Mouse (Mus musculus) embryonic facial prominence, embryonic 13.5 days (tissue): ENCODE measurements around the gene Usp34. TPM values are rescaled to one million over a fixed set of nuclear protein-coding genes. Genes with fewer than 3 reads are reported as not detected.
"Not testable (repeated sequence)": the region's sequence is repeated elsewhere in the genome, so short reads cannot be mapped to it uniquely, and the experiment has no call there.

Source experiments
- ATAC-seq: fragments of 200-750 bp; cut with Nextera tagmentation; 2 replicates; pipeline ENCODE4 v1.8.0; 2017; ENCODE audit warnings: low read depth; ENCODE audit not compliant: insufficient number of reproducible peaks, insufficient read depth, low FRiP score, low TSS enrichment
- H3K27ac ChIP-seq: fragments of 300-500 bp; sonication (generic); 2 replicates; pipeline ENCODE4 v1.5.1; 2015; ENCODE audit warnings: moderate library complexity, mild to moderate bottlenecking, inconsistent platforms
- H3K27me3 ChIP-seq: fragments of 300-500 bp; sonication (generic); 2 replicates; pipeline ENCODE4 v1.6.1; 2015; ENCODE audit warnings: mild to moderate bottlenecking, inconsistent platforms
- H3K36me3 ChIP-seq: fragments of 300-500 bp; sonication (generic); 2 replicates; pipeline ENCODE4 v1.6.1; 2015; ENCODE audit warnings: mild to moderate bottlenecking, inconsistent platforms
- H3K4me1 ChIP-seq: fragments of 300-500 bp; sonication (generic); 2 replicates; pipeline ENCODE4 v1.6.1; 2015; ENCODE audit warnings: inconsistent platforms
- H3K4me2 ChIP-seq: fragments of 300-500 bp; sonication (generic); 2 replicates; pipeline ENCODE4 v1.6.1; 2015; ENCODE audit warnings: moderate library complexity, mild to moderate bottlenecking, inconsistent platforms
- H3K4me3 ChIP-seq: fragments of 300-500 bp; sonication (generic); 2 replicates; pipeline ENCODE4 v1.5.1; 2015; ENCODE audit warnings: mild to moderate bottlenecking, inconsistent platforms
- H3K9ac ChIP-seq: fragments of 300-500 bp; sonication (generic); 2 replicates; pipeline ENCODE4 v1.6.1; 2015; ENCODE audit warnings: mild to moderate bottlenecking, inconsistent platforms
- H3K9me3 ChIP-seq: fragments of 300-500 bp; sonication (generic); 2 replicates; pipeline ENCODE4 v1.6.1; 2016; ENCODE audit warnings: inconsistent platforms
- WGBS: fragments of 180-500 bp; shearing (Covaris S2); methylation state at CpG from one replicate; pipeline ENCODE4 v1.1.7; 2015; ENCODE audit warnings: mixed read lengths; 5-methylcytosine and 5-hydroxymethylcytosine counted together
- polyA plus RNA-seq: library from polyadenylated mRNA; unstranded; fragments of >200 nt; fragmentation: Nextera tagmentation; extraction: Ambion mirVana; gene quantifications from 2 replicates; pipeline ENCODE4 v1.2.1, GENCODE M21; 2015

The Usp34 gene
- polyA plus RNA-seq, 1 experiment from 2014 or later = 27.9 TPM

DNA sequence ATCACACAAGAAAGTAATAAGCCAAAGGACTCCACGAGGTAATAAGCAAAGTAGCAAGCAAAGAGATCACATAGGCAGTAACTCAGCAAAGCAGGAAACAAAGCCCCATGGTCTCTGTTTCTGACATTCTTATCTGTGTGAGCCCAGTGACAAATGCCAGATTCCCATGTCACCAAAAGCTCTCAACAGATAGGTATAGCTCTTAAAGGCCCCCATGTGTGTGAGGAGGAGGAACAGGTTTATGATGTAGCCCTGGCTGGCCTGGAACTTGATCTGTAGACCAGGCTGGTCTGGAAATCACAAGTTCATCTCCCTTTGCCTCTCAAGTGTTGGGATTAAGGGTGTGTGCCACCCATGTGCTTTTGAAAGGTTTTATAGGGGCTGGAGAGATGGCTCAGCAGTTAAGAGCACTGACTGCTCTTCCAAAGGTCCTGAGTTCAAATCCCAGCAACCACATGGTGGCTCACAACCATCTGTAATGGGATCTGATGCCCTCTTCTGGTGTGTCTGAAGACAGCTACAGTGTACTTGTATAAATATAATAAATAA is 53.1 kb downstream of the Usp34 start:
- not testable (repeated sequence) for H3K4me3 ChIP-seq, H3K4me2 ChIP-seq, H3K9ac ChIP-seq, H3K27ac ChIP-seq, ATAC-seq, H3K9me3 ChIP-seq, H3K27me3 ChIP-seq, H3K4me1 ChIP-seq
- peaks cover 48% of the 10 kb centered on the region for H3K36me3 ChIP-seq
- WGBS = 73% methylated on average over 1 of the region's 1 CpGs

DNA sequence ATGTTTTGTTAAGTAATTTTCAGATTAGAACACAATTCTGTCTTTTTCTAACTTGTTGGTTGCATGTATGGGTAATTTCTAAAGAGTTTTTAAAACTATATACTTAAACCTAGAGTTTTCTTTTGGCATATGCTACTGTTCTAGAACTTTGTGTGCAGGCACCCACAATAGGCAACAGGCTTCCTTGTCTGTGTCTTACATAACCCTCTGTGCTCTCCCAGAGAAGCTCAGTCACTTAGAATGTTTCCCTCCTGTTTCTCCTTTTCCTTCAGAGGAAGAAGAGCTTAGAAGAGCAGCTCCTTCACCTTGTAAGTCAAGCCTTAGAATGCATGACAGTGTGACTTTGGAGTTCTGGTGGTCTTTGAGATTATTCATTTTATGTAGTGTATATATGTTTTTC is 55.6 kb downstream of the Usp34 start:
- no peak overlapping the region for H3K9ac ChIP-seq
- no peaks in the 10 kb centered on the region for H3K27me3 ChIP-seq
- peaks cover 37% of the 10 kb centered on the region for H3K36me3 ChIP-seq
- no peaks in the 10 kb centered on the region for H3K9me3 ChIP-seq
- no peaks in the 10 kb centered on the region for H3K4me1 ChIP-seq
- H3K4me3 ChIP-seq = no peak overlapping the region
- H3K27ac ChIP-seq = no peak overlapping the region
- H3K4me2 ChIP-seq = no peak overlapping the region
- no peak for ATAC-seq

DNA sequence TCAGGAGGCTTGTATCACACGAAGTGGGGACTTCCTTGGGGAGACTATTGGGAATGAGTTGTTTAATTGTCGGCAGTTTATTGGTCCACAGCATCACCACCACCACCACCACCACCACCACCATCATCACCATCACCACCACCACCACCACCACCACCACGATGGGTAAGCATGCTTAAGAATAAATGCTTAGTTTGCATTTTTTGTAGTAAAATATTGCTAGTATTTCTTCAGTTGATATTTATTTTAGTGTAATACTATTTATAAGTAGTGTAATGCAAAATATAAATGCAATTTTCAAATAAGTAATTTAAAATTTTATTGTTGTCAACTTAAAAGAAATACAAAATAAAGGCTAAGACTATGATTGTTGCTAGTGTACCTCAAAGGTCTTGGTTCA is 57.7 kb downstream of the Usp34 start:
- no peak for ATAC-seq
- 90% methylated on average over 3 of the region's 3 CpGs for WGBS
- Histone ChIP-seq H3K9me3 (no peaks in the 10 kb centered on the region), H3K9ac (no peak overlapping the region), H3K36me3 (peaks cover 33% of the 10 kb centered on the region), H3K27me3 (no peaks in the 10 kb centered on the region), H3K4me3 (no peak overlapping the region), H3K4me1 (no peaks in the 10 kb centered on the region), H3K27ac (no peak overlapping the region), H3K4me2 (no peak overlapping the region)

DNA sequence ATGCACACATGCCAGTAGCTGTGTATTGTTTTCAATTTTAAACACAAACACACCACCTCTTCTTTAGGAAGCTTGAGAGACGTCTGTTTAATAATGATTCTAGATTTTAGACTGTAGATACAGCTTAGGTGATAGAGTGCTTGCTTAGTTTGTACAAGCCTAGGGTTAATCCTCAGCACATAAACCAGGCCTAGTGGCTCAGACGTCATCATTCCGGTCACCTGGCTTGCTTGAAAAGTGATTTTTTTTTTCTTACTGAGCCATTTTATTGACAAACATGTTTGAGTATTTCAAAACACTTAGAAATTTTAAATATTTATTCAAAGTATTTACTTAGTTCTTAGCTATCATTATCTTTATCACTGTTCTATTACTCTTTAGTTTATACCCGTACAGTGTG is 65.3 kb downstream of the Usp34 start:
- Histone ChIP-seq H3K9ac (no peak overlapping the region), H3K36me3 (peaks cover 40% of the 10 kb centered on the region), H3K4me3 (no peak overlapping the region), H3K27ac (no peak overlapping the region), H3K4me2 (no peak overlapping the region), H3K9me3 (no peaks in the 10 kb centered on the region), H3K27me3 (no peaks in the 10 kb centered on the region), H3K4me1 (no peaks in the 10 kb centered on the region)
- ATAC-seq = no peak
- 85% methylated on average over 4 of the region's 4 CpGs for WGBS

DNA sequence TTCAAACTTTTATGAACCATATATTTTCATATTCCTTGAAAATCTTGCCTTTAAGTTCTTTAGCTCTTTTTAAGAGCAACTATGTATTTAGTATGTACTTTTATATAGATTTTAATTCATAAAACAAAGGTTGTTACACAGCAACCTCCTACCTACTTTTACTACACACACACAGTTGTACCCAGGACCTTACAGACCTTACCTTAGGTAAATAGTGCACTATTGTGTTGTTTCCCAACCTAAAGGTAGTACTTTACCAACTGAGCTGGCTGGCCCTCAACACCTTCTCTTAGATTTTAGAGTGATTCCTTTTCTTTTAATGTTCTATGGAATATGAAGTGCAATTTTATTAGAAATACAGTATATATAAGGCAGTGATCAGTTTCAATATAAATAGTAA is 65.8 kb downstream of the Usp34 start:
- Histone ChIP-seq H3K27ac (no peak overlapping the region), H3K9ac (no peak overlapping the region), H3K4me2 (no peak overlapping the region), H3K27me3 (no peaks in the 10 kb centered on the region), H3K4me3 (no peak overlapping the region), H3K9me3 (no peaks in the 10 kb centered on the region), H3K4me1 (no peaks in the 10 kb centered on the region), H3K36me3 (peaks cover 41% of the 10 kb centered on the region)
- ATAC-seq = no peak

DNA sequence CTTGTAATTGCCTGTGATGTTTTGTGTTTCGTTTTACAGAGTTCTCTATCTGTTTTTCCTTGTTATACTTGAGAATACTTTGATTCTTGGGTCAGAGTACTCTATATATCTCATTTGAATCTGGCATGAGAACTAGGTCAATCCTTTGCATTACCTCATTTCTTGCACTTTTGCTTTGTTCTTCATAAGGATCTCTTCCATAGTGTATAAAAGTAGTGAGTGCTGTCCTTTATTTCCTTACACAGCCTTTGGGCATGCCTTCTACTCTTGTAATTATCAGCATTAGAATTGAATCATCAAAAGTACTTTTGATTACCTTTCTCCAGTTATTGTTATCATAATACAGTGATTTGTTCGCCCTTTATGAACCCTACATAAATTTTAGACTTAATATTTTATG is 73.4 kb downstream of the Usp34 start:
- H3K4me3 ChIP-seq = no peak overlapping the region
- H3K4me1 ChIP-seq = no peaks in the 10 kb centered on the region
- no peak overlapping the region for H3K4me2 ChIP-seq
- H3K36me3 ChIP-seq = peaks cover 47% of the 10 kb centered on the region
- 81% methylated on average over 2 of the region's 2 CpGs for WGBS
- no peaks in the 10 kb centered on the region for H3K9me3 ChIP-seq
- H3K27ac ChIP-seq = no peak overlapping the region
- no peak overlapping the region for H3K9ac ChIP-seq
- ATAC-seq = no peak
- no peaks in the 10 kb centered on the region for H3K27me3 ChIP-seq

DNA sequence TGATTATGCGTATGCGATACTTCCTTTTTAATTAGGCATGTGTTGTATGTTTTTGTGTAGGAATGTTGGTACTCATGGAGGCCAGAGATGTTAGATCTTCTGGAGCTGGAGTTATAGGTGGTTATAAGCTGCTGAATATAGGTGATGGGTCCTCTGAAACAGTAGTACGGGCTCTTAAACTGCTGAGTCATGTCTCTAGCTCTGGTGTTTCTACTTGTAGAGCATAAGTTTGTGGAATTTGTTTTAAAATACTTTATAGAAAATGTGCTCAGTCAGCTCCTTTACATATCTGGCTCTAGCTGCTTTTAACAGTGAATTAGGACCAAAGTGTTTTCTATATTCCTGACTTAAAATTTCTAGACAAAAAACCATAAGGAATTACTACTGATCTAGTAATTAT is 73.9 kb downstream of the Usp34 start:
- no peak overlapping the region for H3K27ac ChIP-seq
- WGBS = 76% methylated on average over 3 of the region's 3 CpGs
- no peaks in the 10 kb centered on the region for H3K4me1 ChIP-seq
- H3K9me3 ChIP-seq = no peaks in the 10 kb centered on the region
- H3K36me3 ChIP-seq = peaks cover 43% of the 10 kb centered on the region
- H3K9ac ChIP-seq = no peak overlapping the region
- no peak overlapping the region for H3K4me2 ChIP-seq
- no peak overlapping the region for H3K4me3 ChIP-seq
- H3K27me3 ChIP-seq = no peaks in the 10 kb centered on the region
- ATAC-seq = no peak

DNA sequence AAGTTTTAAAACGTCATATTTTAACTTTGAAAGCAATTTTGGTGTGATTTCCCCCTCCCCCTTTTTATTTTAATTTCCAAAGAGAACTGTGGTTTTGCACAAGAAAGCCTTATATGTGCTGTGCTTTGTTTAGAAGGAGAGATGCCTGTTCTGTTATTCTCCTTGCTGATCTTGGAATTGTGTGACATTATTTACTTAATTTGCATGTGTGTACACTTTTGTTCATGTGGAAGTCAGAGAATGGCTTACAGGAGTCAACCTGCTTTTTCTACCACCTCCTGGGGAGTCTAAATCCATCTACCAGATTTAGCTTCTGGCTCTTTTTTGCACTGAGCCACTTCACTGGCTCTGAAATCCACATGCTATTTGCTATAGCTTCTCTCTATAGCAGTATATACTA is 76.1 kb downstream of the Usp34 start:
- Histone ChIP-seq H3K9me3 (no peaks in the 10 kb centered on the region), H3K4me3 (no peak overlapping the region), H3K27me3 (no peaks in the 10 kb centered on the region), H3K4me1 (no peaks in the 10 kb centered on the region), H3K9ac (no peak overlapping the region), H3K36me3 (peaks cover 33% of the 10 kb centered on the region), H3K4me2 (no peak overlapping the region), H3K27ac (no peak overlapping the region)
- no peak for ATAC-seq
- 86% methylated on average over 1 of the region's 1 CpGs for WGBS

DNA sequence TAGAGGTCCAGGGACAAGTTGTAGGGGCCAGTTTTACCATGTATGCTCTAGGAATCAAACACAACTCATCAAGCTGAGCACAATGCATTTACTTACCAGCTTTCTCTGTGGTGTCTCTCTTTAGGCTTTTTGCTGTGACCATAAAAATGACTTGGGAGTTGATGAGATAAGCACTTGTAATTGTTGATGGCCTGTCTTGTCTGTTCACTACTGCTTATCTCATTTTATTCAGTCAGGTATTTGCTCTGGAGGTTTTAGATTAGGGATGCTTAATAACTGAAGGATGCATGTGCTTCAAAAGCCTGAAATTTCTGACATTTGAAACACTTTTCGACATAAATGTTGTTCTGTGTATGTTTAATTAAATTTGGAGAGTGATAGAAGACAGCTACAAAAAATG is 83.0 kb downstream of the Usp34 start:
- ATAC-seq = no peak
- no peak overlapping the region for H3K4me3 ChIP-seq
- H3K9ac ChIP-seq = no peak overlapping the region
- WGBS = 89% methylated on average over 1 of the region's 1 CpGs
- H3K27ac ChIP-seq = no peak overlapping the region
- H3K4me1 ChIP-seq = no peaks in the 10 kb centered on the region
- H3K27me3 ChIP-seq = no peaks in the 10 kb centered on the region
- H3K9me3 ChIP-seq = no peaks in the 10 kb centered on the region
- H3K4me2 ChIP-seq = no peak overlapping the region
- H3K36me3 ChIP-seq = peaks cover 47% of the 10 kb centered on the region

DNA sequence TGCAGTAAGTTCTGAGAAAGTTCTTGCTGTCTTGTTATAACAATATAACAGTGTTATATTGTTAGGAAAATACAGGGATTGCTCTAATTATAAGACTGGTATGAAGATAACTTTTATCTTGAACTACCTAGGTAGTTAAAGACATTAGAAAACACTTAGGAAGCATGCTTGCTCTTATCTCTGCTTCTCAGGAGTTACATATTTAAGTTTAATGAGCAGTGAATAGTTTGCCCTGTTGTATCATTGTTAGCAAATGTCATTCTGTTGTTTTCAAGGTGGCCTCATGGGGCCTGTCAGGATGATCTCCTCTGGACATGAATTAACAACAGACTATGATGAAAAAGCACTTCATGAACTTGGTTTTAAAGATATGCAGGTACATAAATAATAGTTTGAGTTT is 85.9 kb downstream of the Usp34 start:
- no peak overlapping the region for H3K4me3 ChIP-seq
- H3K9me3 ChIP-seq = no peaks in the 10 kb centered on the region
- no peak overlapping the region for H3K9ac ChIP-seq
- H3K4me1 ChIP-seq = no peaks in the 10 kb centered on the region
- H3K36me3 ChIP-seq = peaks cover 65% of the 10 kb centered on the region
- H3K27me3 ChIP-seq = no peaks in the 10 kb centered on the region
- ATAC-seq = no peak
- H3K27ac ChIP-seq = no peak overlapping the region
- H3K4me2 ChIP-seq = no peak overlapping the region

DNA sequence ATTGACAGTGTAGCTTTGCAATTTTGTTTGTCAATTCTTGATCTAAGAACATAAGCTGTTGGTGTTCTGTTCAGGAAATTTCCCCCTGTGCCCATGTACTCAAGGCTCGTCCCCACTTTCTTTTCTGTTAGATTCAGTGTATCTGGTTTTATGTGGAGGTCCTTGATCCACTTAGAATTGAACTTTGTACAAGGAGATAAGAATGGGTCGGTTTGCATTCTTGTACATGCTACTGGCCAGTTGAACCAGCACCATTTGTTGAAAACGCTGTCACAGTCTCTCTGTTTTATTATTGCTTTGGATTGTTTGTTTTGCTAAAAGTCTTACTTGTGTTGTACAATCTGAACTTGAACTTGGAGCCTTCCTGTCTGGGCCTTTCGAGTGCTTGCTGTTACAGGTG is 89.9 kb downstream of the Usp34 start:
- Histone ChIP-seq H3K9me3 (no peaks in the 10 kb centered on the region), H3K27me3 (no peaks in the 10 kb centered on the region), H3K4me1 (no peaks in the 10 kb centered on the region), H3K36me3 (peaks cover 63% of the 10 kb centered on the region), H3K27ac (no peak overlapping the region), H3K4me3 (no peak overlapping the region), H3K9ac (no peak overlapping the region), H3K4me2 (no peak overlapping the region)
- no peak for ATAC-seq
- 93% methylated on average over 4 of the region's 4 CpGs for WGBS

DNA sequence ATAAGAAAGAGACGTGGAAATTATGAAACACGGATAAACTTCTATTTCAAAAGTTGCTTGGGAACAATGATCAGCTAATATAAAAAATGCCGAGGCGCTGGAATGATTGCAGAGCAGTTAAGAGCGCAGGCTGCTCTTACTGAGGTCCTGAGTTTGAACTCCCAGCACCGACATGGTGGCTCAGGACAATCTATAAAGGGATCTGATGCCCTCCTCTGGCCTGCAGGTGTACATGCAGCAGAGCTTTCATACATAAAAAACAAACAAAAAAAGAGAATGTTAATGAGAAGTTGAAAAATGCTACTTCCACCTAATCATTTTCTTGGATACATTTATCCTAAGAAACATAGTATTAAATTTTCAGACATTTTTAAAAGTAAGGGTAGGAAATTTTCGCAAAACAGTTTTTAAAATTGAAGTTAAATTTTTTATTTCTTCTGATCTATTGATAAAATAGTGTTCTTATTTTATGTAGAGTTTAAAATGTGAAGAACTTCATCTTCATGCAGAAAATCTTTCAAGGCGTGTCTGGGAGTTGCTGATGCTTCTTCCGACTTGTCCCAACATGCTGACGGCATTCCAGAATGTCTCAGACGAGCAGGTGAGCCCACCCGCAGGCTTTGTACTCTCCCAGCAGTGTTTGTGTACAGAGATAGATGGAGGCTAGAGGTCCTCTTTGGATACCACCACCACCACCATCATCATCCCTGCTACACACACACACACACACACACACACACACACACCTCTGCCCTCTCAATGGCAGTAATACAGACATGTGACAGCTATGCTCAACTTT is 94.5 kb downstream of the Usp34 start:
- Histone ChIP-seq H3K36me3 (peaks cover 50% of the 10 kb centered on the region), H3K9ac (no peak overlapping the region), H3K27me3 (no peaks in the 10 kb centered on the region), H3K4me2 (no peak overlapping the region), H3K4me3 (no peak overlapping the region), H3K27ac (no peak overlapping the region), H3K4me1 (no peaks in the 10 kb centered on the region), H3K9me3 (no peaks in the 10 kb centered on the region)
- WGBS = 77% methylated on average over 12 of the region's 12 CpGs
- no peak for ATAC-seq
